Mouse (Mus musculus) heart, postnatal 0 days (tissue): ENCODE measurements at regions not wholly inside any gene's neighbourhood (a gene's known extent, or its start where the extent isn't known, plus 50 kb on each side); places are given as distances from the start of the nearest gene placed in this dataset.

Source experiments
- CTCF ChIP-seq: IDR thresholded peaks from 2 replicates; pipeline ENCODE4 v1.5.1; 2016; ENCODE audit warnings: antibody characterized with exemption, control low read depth, low read depth
- EP300 ChIP-seq: IDR thresholded peaks from 2 replicates; pipeline ENCODE4 v1.6.1; 2016; ENCODE audit warnings: antibody characterized with exemption, low read depth

DNA sequence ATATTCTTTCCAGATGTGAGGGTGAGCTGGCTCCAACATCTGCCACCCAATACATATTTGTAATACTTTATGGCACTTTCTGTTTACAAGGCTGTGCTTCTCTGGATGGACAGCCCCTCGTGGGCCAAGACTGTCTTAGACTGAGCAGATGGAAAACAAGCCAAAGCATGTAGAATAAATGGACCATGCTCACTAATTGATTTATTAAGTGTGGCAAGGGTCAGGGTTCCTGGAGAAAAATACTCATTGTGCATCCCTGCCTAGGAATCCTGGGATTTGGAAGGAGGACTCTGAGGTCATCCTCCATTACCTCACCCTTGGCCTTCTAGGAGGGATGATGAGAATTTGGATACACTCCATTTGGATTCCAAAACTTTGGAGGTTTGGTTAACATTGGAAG is 219.9 kb downstream of the Insig2 start:
- TF ChIP-seq CTCF (no peak), EP300 (no peak)
